Mouse (Mus musculus) ES-E14 (cell line): Measurements from ENCODE around the gene Otogl.

Experiments used
- CHD2 ChIP-seq: IDR thresholded peaks from 2 replicates; pipeline ENCODE4 v1.6.1; 2014; ENCODE audit warnings: mild to moderate bottlenecking, low read depth, low read length, inconsistent platforms
- MAFK ChIP-seq: IDR thresholded peaks from 2 replicates; pipeline ENCODE4 v1.6.1; 2014; ENCODE audit warnings: mild to moderate bottlenecking, low read depth, low read length, inconsistent platforms; ENCODE audit not compliant: insufficient read depth
- ZC3H11A ChIP-seq: IDR thresholded peaks from 2 replicates; pipeline ENCODE4 v1.6.1; 2012; ENCODE audit warnings: low read depth, mild to moderate bottlenecking, inconsistent platforms, low read length, borderline replicate concordance
- ZNF384 ChIP-seq: IDR thresholded peaks from 2 replicates; pipeline ENCODE4 v1.6.1; 2012; ENCODE audit warnings: low read depth, low read length, inconsistent platforms

- TF ChIP-seq MAFK: peak; percentile 79
- TF ChIP-seq ZC3H11A: peak; percentile 42; the same call in 1 of the 2 replicates
- TF ChIP-seq CHD2: no peak
- no peak for TF ChIP-seq ZNF384
Measured at GRCm38 (mm10) chr10:107858684-107859083, 53.2 kb downstream of the Otogl start.
